Mouse (Mus musculus): Measurements from ENCODE around the gene Romo1.
"Not testable (repeated sequence)": the region's sequence is repeated elsewhere in the genome, so short reads cannot be mapped to it uniquely, and the experiment has no call there.

Gene Romo1

DNA sequence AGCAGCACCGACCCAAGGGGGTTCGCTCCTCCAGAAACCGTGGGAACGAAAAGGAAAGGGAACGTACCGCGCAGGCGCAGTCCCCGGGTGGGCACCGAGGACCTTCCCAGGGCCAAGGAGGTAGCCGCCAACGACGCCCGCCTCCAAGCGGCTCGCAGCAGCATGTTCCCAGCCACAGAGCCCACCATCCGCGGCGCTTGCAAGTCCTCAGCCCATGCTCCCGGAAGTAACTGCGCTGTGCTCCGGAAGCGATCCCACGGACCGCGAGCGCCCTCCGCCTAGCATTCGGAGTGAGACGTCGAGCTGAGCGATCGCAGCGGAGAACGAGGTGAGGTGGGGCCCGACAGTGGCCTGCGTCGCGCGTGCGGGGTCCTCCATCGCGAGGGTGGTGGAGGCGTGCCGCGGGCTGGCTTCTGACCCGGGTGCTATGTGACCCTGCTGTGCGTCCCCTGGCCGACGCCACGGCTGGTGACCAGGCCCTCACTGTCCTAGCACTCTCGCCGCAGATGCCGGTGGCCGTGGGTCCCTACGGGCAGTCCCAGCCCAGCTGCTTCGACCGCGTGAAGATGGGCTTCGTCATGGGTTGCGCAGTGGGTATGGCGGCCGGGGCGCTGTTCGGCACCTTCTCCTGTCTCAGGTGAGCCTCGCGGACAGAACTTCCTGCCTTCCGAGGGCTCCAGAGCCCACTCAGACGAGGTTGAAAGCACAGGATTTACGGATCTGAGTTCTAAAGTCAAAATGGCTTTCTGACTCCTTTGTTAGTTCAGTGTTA, at the start of gene Romo1, which contains the start of gene Nfs1:
Romo1 (plus strand) TSS at position 87 of the 772 bp plus-strand sequence.
Nfs1 (minus strand) TSS at position 234 of the 772 bp plus-strand sequence.
- DNase-seq (ENCODE audit: low spot score in 2 of 2), result peak; percentile 86 to 91

DNA sequence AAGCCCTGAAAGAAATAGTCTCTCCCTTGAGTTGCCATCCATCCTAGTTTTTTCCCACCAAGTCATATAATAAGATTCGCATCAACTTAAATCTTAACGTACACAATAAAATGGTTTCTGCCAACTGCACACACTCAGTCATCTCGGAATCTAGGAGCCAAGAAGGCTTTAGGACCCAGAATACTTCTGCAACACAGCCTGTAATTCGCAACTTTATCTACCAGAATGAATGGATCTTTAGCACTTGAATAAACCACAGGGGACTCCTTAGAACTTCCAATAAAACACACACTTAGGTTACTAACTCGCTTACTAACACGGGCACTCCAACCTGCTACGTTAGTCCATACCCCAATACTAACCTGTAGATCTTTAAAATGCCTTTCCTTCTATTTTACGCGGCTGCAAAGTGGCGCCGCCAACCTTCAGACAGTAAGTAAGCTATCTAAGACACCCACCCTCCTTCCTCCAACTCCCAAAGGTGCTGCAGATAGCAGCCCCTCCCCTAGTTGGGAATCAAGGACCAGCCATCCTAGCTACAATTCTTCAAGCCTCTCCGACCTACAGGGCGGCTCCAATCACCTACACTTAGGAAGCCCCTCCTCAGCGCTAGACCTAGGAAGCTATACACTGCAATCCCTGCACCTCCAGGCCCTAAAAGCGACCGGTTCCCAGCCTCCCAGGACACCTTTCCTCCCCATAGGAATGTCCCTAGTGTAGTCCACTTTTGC, 33.0 kb upstream of the Romo1 start:
- DNase-seq (ENCODE audit: low spot score in 2 of 2), result no peak

DNA sequence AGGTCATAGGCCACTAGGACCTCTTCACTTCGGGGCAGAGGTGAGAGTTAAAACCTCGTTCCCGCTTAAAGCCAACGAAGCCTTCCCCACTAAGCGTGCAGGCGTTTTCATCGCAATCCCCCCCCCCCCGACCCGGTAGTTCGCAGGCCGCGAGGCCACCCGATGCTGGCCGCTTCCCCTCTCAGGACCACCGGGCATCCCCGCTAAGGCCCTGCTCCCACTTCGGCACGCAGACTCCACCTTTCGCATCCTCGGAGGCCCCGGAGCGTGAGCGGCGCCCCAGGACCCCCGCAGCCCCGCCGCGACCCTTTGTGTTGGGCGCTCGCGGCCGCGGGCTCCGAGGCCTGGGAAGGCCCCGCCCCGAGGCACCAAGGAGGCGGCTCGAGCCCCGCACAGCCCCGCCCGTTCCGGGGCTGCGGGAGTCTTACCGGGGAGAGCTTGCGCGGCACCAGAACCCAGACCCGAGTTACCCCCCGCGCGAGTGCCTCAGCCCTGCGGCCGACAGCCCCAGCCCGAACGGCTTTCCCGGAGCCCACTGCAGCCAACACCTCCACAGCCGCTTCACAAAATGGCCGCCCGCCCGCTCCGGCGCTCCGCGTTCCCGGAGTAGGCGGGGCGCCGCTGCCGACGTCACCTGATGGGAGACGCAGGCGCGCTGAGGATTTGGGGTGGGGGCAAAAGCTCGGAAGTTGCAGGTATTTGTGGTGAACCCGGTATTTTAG, 32.3 kb upstream of the Romo1 start, which contains the start of the genes Cpne1 and Rbm12:
Cpne1 (minus strand) TSS at position 608 of the 722 bp plus-strand sequence.
Rbm12 (minus strand) TSS at position 621 of the 722 bp plus-strand sequence.
- DNase-seq (ENCODE audit: low spot score in 2 of 2), result peak; percentile 84 to 91

DNA sequence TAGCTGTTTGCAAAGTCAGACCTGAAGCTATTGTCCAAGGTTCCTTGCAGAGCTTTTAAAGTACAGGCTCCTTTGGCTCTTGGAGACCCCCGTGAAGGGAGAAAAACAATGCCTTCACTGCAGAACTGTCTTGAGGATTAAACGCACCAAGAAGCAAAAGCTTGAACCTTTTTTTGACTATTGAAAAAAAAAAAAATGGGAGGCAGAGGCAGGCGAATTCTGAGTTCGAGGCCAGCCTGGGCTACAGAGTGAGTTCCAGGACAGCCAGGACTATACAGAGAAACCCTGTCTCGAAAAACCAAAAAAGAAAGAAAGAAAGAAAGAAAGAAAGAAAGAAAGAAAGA, 31.8 kb upstream of the Romo1 start:
- not testable (repeated sequence) for DNase-seq (ENCODE audit: low spot score in 2 of 2)

DNA sequence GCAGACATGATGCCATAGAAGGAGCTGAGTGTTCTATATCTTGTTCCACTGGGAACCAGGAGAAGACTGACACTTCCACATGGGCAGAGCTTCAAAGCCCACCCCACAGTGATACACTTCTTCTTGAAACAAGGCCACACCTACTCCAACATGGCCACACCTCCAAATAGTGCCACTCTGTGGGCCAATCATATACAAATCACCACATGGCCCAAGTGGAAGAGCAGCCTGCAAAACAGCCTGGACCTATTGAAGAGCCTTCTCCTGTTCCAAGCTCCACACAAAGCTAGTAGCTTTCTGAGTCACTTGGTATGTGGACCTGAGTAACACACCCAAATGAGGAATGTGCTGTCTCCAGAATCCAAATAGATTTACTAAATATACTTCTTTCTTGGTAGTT, 24.3 kb upstream of the Romo1 start:
- DNase-seq (ENCODE audit: low spot score in 2 of 2), result no peak

DNA sequence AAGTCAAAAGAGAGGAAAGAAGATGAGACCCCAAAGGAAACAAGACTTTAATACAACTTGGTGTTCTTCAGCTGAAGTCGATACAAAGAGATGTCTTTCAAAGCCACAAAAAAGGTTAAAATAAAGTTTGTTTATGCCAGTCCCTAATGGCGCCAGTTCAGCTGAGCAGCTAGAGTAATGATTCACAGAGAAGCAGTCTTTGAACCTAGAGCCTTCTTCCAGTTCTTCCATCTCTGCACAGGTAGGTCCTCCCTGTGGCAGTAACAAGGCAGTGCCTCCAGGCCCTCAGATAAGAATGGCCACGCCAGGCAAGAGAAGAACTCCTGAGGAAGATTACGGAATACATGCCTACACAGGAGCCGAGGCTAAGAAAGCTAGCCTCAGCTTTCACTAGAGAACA, 20.1 kb upstream of the Romo1 start:
- no peak for DNase-seq (ENCODE audit: low spot score in 2 of 2)

DNA sequence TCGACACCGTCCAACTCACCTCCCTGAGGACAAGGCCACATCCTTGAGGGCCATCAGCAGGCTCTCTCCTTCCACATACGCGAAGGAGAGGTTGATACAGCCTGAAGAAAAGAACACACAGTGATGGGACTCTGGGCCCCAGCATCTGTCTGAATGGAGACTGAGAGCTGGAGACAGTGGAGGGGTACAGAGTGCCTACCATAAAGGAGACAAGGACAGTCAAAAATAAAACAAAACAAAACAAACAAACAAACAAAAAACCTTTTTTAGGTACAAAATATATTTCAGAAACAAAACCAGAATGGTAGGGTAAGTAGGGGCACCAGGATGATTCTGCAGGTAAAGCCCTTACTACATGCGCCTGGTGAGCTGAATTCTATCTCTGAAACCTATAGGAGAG, 16.8 kb upstream of the Romo1 start, which contains the start of gene Gm28036:
Gm28036 (minus strand) TSS at position 101 of the 400 bp plus-strand sequence.
- no peak for DNase-seq (ENCODE audit: low spot score in 2 of 2)

DNA sequence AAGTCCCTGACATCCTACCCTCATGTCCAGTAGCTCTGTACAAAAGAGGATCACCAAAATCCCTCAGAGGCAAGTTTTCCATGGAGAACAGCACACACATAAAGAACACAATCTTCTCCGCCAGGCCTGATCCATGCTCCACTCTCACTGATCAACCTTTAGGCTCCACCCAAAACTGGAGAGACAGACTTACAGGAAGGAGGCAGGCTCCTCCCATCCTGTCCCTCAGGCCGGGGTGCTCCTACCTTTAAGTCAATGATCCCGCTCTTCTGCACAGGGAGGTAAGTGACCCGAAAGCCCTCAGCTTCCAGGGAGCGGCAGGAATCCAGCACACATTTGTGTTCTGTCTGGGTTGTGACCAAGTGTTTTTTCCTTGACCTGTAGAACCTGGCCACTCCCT, 9.7 kb upstream of the Romo1 start:
- DNase-seq (ENCODE audit: low spot score in 2 of 2), result no peak

DNA sequence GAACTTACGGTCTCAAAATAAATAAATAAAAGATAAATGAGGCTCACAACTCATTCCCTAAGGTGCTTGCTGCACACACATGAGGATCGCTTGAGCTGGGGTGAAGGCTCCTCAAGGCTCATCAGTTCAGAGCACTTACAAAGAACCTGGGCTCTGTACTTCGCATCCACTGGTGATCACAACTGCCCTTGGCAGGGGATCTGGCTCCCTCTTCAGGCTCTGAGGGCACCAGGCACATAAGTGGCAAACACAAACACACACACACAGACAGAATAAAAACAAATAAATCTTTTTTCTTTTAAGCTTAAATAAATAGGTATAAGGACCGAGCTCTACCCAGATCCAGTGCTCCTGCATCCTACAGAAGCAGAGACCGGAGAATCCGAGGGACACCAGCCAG, 8.1 kb upstream of the Romo1 start:
- no peak for DNase-seq (ENCODE audit: low spot score in 2 of 2)

DNA sequence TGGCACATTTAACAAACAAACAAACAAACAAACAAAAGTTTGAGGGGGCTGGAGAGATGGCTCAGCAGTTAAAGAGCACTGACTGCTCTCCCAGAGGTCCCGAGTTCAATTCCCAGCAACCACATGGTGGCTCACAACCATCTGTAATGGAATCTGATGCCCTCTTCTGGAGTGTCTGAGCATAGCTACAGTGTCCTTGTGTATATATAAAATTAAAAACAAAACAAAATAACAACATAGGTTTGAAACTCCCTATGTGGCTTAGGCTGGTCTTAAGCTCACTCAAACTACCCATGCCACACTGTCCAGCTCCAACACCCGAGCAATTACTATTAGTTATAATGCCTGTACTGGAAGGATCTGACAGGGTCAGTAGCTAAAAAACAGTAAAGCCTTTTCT, 1.0 kb upstream of the Romo1 start:
- DNase-seq (ENCODE audit: low spot score in 2 of 2), result no peak

DNA sequence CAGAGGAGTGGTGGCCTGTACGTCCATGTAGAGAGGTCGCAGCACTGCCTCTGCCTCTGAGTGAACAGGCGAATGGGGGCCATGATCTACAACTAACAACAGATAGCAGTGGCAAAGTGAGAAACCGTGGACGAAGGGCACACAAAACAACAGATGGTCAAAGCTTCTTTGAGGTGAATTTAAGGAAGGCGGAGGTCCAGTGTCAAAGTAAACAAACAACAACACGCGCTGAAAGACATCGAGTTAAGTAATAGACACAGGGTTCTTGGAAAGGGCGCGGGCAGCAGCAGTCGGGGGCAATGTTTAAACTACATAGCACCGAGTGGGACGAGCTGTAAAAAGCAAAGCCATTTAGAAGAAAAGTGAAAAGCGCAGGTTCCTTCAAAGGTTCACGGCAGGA, 472 bp upstream of the Romo1 start:
- no peak for DNase-seq (ENCODE audit: low spot score in 2 of 2)

DNA sequence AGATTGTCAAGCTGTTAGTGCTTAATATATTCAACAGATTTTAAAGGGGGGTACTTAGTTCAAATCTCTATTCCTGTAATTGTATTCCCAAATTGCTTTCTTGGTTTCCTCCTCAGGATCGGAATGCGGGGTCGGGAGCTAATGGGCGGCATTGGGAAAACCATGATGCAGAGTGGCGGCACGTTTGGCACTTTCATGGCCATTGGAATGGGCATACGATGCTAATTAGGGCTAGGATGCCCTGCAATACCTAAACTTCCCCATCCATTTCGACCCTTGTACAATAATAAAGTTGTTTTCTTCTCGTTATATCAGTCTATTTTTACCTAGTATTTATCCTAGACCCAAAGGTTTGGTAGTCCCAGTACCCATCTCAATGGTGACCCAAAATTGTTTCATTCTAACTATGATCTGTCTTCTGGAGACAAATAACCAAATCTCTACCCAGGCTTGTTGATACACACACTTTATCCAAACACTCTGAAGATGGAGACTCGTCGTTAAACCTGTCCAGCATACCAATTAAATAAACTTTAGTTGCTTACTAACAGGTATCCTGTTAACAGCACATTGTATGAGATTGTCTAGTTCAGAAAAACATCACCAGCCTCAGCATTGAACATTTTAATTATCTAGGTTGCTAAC, 1.8 kb downstream of the Romo1 start:
- DNase-seq (ENCODE audit: low spot score in 2 of 2), result no peak

DNA sequence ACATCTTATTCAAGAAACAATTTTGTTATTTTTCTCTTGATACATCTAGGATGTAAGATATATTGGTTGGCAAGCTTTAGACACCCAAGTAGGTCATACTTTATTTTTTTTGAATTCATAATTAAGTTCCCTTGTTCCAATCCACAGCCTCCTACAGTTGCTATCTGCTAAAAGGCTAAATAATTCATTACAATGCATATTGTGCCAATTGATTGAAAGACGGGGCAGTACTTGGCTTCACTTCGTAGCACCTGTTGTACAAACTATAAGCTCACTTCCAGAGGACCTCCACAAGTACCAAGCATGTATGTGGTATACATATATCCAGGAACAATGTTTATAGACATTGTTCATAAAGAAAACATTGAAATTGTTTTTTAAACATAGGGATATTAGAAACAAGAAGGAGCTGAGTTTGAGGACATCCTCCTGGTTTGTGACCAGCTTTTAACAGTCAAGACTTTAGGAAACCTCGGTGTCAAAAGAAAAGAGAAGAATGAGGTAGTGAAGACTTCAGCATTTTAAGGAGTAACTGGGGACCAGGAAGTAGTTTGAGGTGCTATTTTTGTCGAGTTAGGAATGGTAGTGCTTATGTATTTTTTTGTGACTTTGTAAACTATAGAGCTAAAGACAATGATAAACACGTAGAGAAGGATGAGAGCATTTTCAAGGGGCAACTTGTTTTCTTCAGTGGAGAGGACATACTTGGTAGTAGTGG, 2.6 kb downstream of the Romo1 start:
- no peak for DNase-seq (ENCODE audit: low spot score in 2 of 2)

DNA sequence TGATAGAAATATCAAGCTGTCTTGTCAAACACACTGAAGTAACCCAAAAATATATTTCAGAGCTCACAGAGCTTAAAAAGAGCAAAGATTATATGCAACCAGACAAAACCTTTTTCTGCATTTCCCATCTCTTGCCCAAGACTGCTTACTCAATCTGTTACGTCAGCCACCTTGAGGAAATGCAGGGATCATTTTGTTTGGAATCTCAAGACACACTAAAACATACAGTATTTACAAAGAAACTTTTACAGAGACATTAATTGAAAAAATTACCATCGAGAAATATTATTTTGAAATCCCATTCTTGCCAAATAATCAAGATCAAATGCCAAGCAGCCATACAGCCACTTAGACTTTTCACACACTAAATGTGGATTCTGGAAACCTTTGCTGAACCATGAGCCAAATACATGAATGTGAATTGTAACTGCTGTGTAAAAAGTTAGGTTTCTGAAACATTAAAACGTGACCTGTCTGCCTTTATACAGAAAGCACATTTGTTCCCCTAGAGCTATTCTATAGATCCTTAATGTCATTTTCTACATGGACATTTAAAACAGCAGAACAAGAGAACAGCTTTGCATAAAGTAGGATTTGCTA, 3.6 kb downstream of the Romo1 start:
- no peak for DNase-seq (ENCODE audit: low spot score in 2 of 2)

DNA sequence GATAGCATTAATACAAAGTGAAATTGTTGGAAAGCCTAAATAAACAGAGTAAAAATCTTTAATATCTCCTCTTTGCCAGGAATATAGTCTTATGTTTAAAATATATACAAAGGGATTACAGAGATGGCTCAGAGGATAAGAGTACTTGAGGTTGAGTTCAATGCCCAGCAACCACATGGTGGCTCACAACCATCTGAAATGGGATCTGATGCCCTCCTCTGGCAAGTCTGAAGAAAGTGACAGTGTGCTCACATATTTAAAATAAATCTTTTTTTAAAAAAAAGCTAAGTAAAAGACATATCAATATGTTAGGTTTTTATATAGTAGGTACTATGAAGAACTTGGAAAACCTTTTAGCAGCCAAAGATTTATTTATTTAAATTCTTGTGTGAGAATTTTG, 7.7 kb downstream of the Romo1 start:
- no peak for DNase-seq (ENCODE audit: low spot score in 2 of 2)

DNA sequence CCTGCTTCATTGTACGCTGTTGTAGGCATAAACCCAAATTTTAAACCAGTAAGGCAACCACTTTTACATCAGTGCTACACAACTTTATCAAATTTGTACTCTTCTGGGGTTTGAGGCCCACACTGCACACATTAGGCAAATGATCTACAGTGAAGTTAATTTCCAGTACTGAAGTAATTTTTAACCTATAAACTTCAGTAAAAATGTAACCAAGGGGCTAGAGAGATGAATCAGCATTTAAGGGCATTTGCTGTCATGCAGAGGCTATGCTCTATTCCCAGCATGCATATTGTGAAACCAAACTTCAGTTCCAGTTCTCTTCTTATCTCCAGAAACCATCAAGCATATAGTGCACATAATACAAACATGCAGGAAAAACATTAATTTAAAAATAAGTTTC, 21.6 kb downstream of the Romo1 start:
- no peak for DNase-seq (ENCODE audit: low spot score in 2 of 2)

DNA sequence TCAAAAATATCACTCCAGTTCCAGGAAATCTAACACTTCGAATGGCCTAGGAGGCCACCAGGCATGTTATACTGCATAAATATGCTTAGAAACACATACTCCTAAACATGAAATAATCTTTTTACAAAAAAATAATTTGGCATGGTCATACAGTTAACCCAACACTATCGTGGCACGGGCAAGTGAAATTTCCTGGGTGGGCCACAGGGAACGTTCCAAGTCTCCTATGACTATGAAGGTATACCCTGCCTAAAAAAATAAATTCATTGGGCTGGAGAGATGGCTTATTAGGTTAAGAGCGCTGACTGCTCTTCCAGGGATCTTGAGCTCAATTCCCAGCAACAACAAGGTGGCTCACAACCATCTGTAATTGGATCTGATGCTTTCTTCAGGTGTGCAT, 22.7 kb downstream of the Romo1 start:
- DNase-seq (ENCODE audit: low spot score in 2 of 2), result no peak

DNA sequence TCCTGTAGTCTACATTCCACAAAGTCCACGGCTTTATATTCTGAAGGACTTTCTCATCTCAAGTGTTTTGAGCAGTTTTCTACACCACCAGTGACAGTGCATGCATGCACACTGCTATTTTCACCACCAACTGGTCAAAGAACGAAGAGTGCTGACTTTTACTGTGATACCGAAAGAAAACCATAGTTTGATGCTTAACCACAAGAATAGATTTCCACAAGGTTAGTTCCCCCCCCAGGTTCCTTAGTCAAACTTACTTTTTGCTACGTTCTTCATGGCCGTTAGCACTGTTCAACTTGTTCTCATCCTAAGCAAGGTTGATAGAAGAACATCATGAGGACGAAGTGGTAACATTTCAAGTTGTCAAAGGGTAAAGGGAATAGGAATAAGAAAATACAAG, 33.2 kb downstream of the Romo1 start:
- DNase-seq (ENCODE audit: low spot score in 2 of 2), result no peak

DNA sequence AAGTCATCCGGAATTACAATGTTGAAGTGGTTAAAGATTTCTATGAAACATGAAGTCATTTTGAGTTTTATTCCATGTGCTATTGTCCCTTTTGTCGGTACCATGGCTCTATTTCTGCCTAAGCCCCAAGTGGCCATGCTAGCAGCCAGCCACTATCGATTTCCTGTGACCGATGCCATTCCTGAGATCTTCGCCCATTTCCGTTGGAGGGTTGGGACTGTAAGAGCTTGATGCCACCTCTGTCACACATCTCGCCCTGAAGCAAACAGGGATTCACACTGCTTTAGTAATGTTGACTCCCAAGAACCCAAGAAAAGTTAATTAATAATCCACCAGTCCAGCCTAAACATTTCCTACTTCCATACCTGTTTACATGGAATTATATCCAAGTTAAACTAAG, 33.8 kb downstream of the Romo1 start:
- no peak for DNase-seq (ENCODE audit: low spot score in 2 of 2)

DNA sequence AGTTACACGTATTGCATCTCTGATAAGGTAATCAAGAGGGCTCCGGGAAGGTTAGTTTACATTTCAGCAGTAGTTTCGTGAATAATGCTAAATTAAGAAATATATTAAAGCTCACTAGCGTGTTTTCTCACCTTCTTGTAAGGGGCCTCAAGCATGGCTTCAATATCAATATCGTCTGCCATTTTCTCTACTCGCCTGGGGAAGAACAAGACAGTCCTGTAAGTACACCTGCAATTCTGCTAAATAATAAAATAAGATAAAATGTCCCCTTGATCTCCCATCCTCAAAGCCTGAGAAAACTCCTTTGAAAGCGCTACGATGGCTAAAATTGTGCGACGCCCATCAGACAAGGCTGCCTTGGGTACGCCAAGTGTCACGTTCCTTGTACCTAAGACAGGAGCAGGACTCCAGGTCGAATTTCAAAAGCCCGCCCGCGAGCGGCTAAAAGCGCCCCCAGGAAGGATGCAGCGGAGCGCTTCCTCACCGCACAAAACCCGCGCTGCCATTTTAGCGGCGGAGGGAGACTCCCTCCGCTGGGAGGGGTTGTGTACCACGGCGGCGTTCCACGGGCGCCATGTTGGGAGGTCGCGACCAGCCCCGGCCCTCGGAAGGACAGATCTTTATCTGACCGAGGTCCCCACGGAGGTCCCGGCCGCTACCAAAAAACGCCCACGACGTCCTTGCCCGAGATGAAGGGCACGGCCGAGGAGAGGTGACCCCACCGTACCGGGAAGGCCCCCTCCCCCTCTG, 35.4 kb downstream of the Romo1 start:
- DNase-seq (ENCODE audit: low spot score in 2 of 2), result peak; percentile 83 to 87
